Mouse (Mus musculus) heart, postnatal 0 days (tissue): ENCODE results near the gene Gimap9.

Experiments used
- CTCF ChIP-seq: IDR thresholded peaks from 2 replicates; pipeline ENCODE4 v1.5.1; 2016; ENCODE audit warnings: antibody characterized with exemption, control low read depth, low read depth
- EP300 ChIP-seq: IDR thresholded peaks from 2 replicates; pipeline ENCODE4 v1.6.1; 2016; ENCODE audit warnings: antibody characterized with exemption, low read depth

DNA sequence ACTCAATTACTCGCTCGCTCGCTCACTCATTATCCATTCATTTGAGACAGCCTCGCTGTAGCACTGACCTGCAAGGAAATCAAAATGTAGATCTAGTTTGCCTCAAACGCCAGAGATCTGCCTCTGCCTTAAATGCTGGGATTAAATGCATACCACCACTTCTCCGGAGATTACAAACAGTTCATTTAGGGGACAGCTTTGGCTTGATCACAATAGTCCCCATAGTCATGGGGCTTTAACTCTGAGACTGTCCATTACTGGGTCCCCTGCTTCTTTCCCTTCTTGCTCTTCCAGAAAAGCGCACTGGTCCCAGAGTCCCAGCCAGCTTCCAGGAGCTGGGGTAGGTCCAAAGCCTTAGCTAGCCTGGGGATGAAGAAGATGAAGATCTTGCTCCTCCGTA is 49.5 kb upstream of the Gimap9 start, which contains the start of gene AI854703:
- TF ChIP-seq CTCF (no peak), EP300 (no peak)
